Mouse (Mus musculus) liver, embryonic 14.5 days (tissue): ENCODE data around the gene Atf3. TPM values are rescaled to one million over a fixed set of nuclear protein-coding genes. Genes with fewer than 3 reads are reported as not detected.

ENCODE experiments used
- ATAC-seq: fragments of 200-750 bp; cut with Nextera tagmentation; 2 replicates; pipeline ENCODE4 v1.8.0; 2017; ENCODE audit warnings: moderate number of reproducible peaks, mild to moderate bottlenecking, moderate library complexity; ENCODE audit not compliant: insufficient read depth
- DNase-seq, 3 experiments: peaks; one replicate each; pipeline ENCODE4 v3.0.0-alpha.2; 2012 to 2013; ENCODE audit warnings: low read depth in 3 of 3, low spot score in 3 of 3
- H3K27ac ChIP-seq: fragments of 300-500 bp; sonication (generic); 2 replicates; pipeline ENCODE4 v1.5.1; 2014; ENCODE audit warnings: moderate library complexity, mild to moderate bottlenecking, control low read depth, inconsistent platforms
- H3K27me3 ChIP-seq: fragments of 300-500 bp; sonication (generic); 2 replicates; pipeline ENCODE4 v1.6.1; 2014; ENCODE audit warnings: mild to moderate bottlenecking, low read length, moderate library complexity; ENCODE audit not compliant: control insufficient read depth, insufficient read depth
- H3K36me3 ChIP-seq: fragments of 300-500 bp; sonication (generic); replicated peaks from 2 replicates; pipeline ENCODE4 v1.6.1; 2014; ENCODE audit warnings: low read depth; ENCODE audit not compliant: control insufficient read depth, insufficient read depth
- H3K4me1 ChIP-seq, 2 experiments: fragments of 200-500 bp in 1 of 2; fragments of 300-500 bp in 1 of 2; sonication (generic) in 1 of 2; replicated peaks; 2 replicates each; pipeline ENCODE4 v1.6.1; 2012 to 2014; ENCODE audit warnings: antibody characterized with exemption in 1 of 2, inconsistent platforms in 1 of 2, low read length in 1 of 2; ENCODE audit not compliant: control insufficient read depth in 2 of 2, insufficient read depth in 2 of 2
- H3K4me2 ChIP-seq: fragments of 300-500 bp; sonication (generic); 2 replicates; pipeline ENCODE4 v1.6.1; 2014; ENCODE audit warnings: low read depth, mild to moderate bottlenecking, control low read depth, moderate library complexity
- H3K4me3 ChIP-seq, 2 experiments: fragments of 200-500 bp in 1 of 2; fragments of 300-500 bp in 1 of 2; sonication (generic) in 1 of 2; 2 replicates each; pipeline ENCODE4 v1.5.1; 2012 to 2014; ENCODE audit warnings: low read depth in 2 of 2, low read length in 2 of 2, mild to moderate bottlenecking in 2 of 2, control low read depth in 1 of 2, inconsistent platforms in 1 of 2, moderate library complexity in 1 of 2; ENCODE audit not compliant: insufficient read depth in 1 of 2
- H3K9ac ChIP-seq: fragments of 300-500 bp; sonication (generic); replicated peaks from 2 replicates; pipeline ENCODE4 v1.6.1; 2014; ENCODE audit warnings: mild to moderate bottlenecking, control low read depth, moderate library complexity
- H3K9me3 ChIP-seq: fragments of 300-500 bp; sonication (generic); 2 replicates; pipeline ENCODE4 v1.6.1; 2016; ENCODE audit warnings: low read length, mixed read lengths; ENCODE audit not compliant: control insufficient read depth
- CTCF ChIP-seq: IDR thresholded peaks from 2 replicates; pipeline ENCODE4 v1.5.1; 2016; ENCODE audit warnings: antibody characterized with exemption, low read depth, control low read depth
- EP300 ChIP-seq: IDR thresholded peaks from 2 replicates; pipeline ENCODE4 v1.6.1; 2016; ENCODE audit warnings: antibody characterized with exemption, low read depth
- WGBS: fragments of 180-500 bp; shearing (Covaris S2); extraction: QIAGEN DNeasy Blood & Tissue Kit; methylation state at CpG from one replicate; pipeline ENCODE4 v1.1.7; 2014; ENCODE audit not compliant: insufficient replicate concordance; 5-methylcytosine and 5-hydroxymethylcytosine counted together
- polyA plus RNA-seq, 2 experiments: library from polyadenylated mRNA; depleted of rRNA in 1 of 2; stranded (reverse) in 1 of 2; unstranded in 1 of 2; fragments of >200 nt; fragmentation: Nextera tagmentation in 1 of 2; extraction: Ambion mirVana in 1 of 2; gene quantifications; 2 replicates each; pipeline versions ENCODE4 v1.2.1 to v1.2.3; 2012 to 2014

Gene Atf3
- polyA plus RNA-seq, 2 experiments: 0.76 to 1.3 TPM

GRCm38 (mm10) chr1:191204876-191205275 lies 13.0 kb downstream of the Atf3 start:
- Histone ChIP-seq H3K4me1 (no peaks in the 10 kb centered on the region), H3K4me3 (no peak overlapping the region), H3K4me2 (no peak overlapping the region), H3K9ac (no peak overlapping the region), H3K36me3 (no peaks in the 10 kb centered on the region), H3K27me3 (peaks cover 3% of the 10 kb centered on the region), H3K9me3 (no peaks in the 10 kb centered on the region), H3K27ac (no peak overlapping the region)
- DNase-seq (no peak), ATAC-seq (no peak)
- 48% methylated on average over 5 of the region's 5 CpGs for WGBS
- TF ChIP-seq CTCF (no peak), EP300 (no peak)

- H3K27ac ChIP-seq: no peak overlapping the region
- DNase-seq (no peak), ATAC-seq (no peak)
- no peaks in the 10 kb centered on the region; a peak in 1 of 4 replicates for H3K4me1 ChIP-seq
- no peaks in the 10 kb centered on the region for H3K36me3 ChIP-seq
- TF ChIP-seq CTCF (no peak), EP300 (no peak)
- 52% methylated on average over 2 of the region's 2 CpGs for WGBS
- H3K9me3 ChIP-seq: no peaks in the 10 kb centered on the region
- H3K9ac ChIP-seq: no peak overlapping the region
- no peak overlapping the region for H3K4me3 ChIP-seq
- H3K4me2 ChIP-seq: no peak overlapping the region
- H3K27me3 ChIP-seq: peaks cover under 1% of the 10 kb centered on the region; the same call in 1 of the 2 replicates
Measured at GRCm38 (mm10) chr1:191203496-191203895, 14.3 kb downstream of the Atf3 start.

GRCm38 (mm10) chr1:191202208-191202952 lies 15.5 kb downstream of the Atf3 start:
- TF ChIP-seq EP300 (no peak), CTCF (peak; percentile 69)
- Histone ChIP-seq H3K4me1 (peaks cover 0 to 3% of the 10 kb centered on the region in 2 experiments; a peak in 1 of 4 replicates), H3K27me3 (no peaks in the 10 kb centered on the region), H3K4me2 (no peak overlapping the region), H3K9me3 (no peaks in the 10 kb centered on the region), H3K27ac (no peak overlapping the region), H3K4me3 (no peak overlapping the region), H3K36me3 (no peaks in the 10 kb centered on the region), H3K9ac (no peak overlapping the region)
- WGBS: 62% methylated on average over 11 of the region's 11 CpGs
- DNase-seq: no peak
- ATAC-seq: no peak

GRCm38 (mm10) chr1:191200816-191201602 lies 16.8 kb downstream of the Atf3 start:
- 51% methylated on average over 9 of the region's 9 CpGs for WGBS
- no peak overlapping the region for H3K9ac ChIP-seq
- ATAC-seq (no peak), DNase-seq (peak in 1 of 3 experiments; percentile 29)
- H3K27me3 ChIP-seq: no peaks in the 10 kb centered on the region
- TF ChIP-seq CTCF (no peak), EP300 (no peak)
- no peak overlapping the region for H3K4me3 ChIP-seq
- H3K27ac ChIP-seq: no peak overlapping the region
- no peaks in the 10 kb centered on the region for H3K9me3 ChIP-seq
- H3K36me3 ChIP-seq: no peaks in the 10 kb centered on the region
- H3K4me2 ChIP-seq: no peak overlapping the region
- H3K4me1 ChIP-seq: peaks cover 0 to 3% of the 10 kb centered on the region in 2 experiments; a peak in 1 of 4 replicates

- no peak overlapping the region for H3K27ac ChIP-seq
- H3K4me3 ChIP-seq: no peak overlapping the region
- DNase-seq: peak in 1 of 3 experiments; percentile 35
- no peaks in the 10 kb centered on the region for H3K36me3 ChIP-seq
- no peak overlapping the region for H3K9ac ChIP-seq
- H3K4me1 ChIP-seq: peaks cover 0 to 5% of the 10 kb centered on the region in 2 experiments; a peak in 1 of 4 replicates
- no peak overlapping the region for H3K4me2 ChIP-seq
- H3K27me3 ChIP-seq: no peaks in the 10 kb centered on the region
- TF ChIP-seq CTCF: no peak
- no peak for TF ChIP-seq EP300
- ATAC-seq: no peak
- WGBS: 10% methylated on average over 7 of the region's 7 CpGs
- H3K9me3 ChIP-seq: no peaks in the 10 kb centered on the region
Measured at GRCm38 (mm10) chr1:191197916-191198315, 19.9 kb downstream of the Atf3 start.
